Mouse (Mus musculus) forebrain, embryonic 11.5 days (tissue): ENCODE data around the gene Cass4. TPM values are rescaled to one million over a fixed set of nuclear protein-coding genes. Genes with fewer than 3 reads are reported as not detected.

Source experiments
- ATAC-seq: fragments of 200-750 bp; cut with Nextera tagmentation; replicated peaks from 2 replicates; pipeline ENCODE4 v1.8.0; 2017; ENCODE audit warnings: moderate TSS enrichment; ENCODE audit not compliant: low FRiP score
- DNase-seq: peaks from one replicate; pipeline ENCODE4 v3.0.0-alpha.2; 2017; ENCODE audit warnings: low spot score
- H3K27ac ChIP-seq: fragments of 300-500 bp; sonication (generic); 2 replicates; pipeline ENCODE4 v1.5.1; 2014; ENCODE audit warnings: low read depth, low read length
- H3K27me3 ChIP-seq: fragments of 300-500 bp; sonication (generic); 2 replicates; pipeline ENCODE4 v1.6.1; 2014; ENCODE audit warnings: mild to moderate bottlenecking, low read length, mixed read lengths; ENCODE audit not compliant: control insufficient read depth, insufficient read depth
- H3K36me3 ChIP-seq: fragments of 300-500 bp; sonication (generic); 2 replicates; pipeline ENCODE4 v1.6.1; 2014; ENCODE audit warnings: mild to moderate bottlenecking, low read length, moderate library complexity, mixed read lengths; ENCODE audit not compliant: control insufficient read depth, insufficient read depth
- H3K4me1 ChIP-seq: fragments of 300-500 bp; sonication (generic); replicated peaks from 2 replicates; pipeline ENCODE4 v1.6.1; 2014; ENCODE audit warnings: low read length, mixed read lengths; ENCODE audit not compliant: control insufficient read depth, insufficient read depth
- H3K4me2 ChIP-seq: fragments of 300-500 bp; sonication (generic); 2 replicates; pipeline ENCODE4 v1.6.1; 2014; ENCODE audit warnings: low read depth, mild to moderate bottlenecking, low read length, moderate library complexity, mixed read lengths; ENCODE audit not compliant: severe bottlenecking
- H3K4me3 ChIP-seq: fragments of 300-500 bp; sonication (generic); 2 replicates; pipeline ENCODE4 v1.5.1; 2014; ENCODE audit warnings: low read depth, low read length
- H3K9ac ChIP-seq: fragments of 300-500 bp; sonication (generic); 2 replicates; pipeline ENCODE4 v1.6.1; 2014; ENCODE audit warnings: low read length
- H3K9me3 ChIP-seq: fragments of 300-500 bp; sonication (generic); 2 replicates; pipeline ENCODE4 v1.6.1; 2016; ENCODE audit warnings: low read length, mixed read lengths; ENCODE audit not compliant: control insufficient read depth
- WGBS: fragments of 180-500 bp; shearing (Covaris S2); extraction: QIAGEN DNeasy Blood & Tissue Kit; methylation state at CpG from one replicate; pipeline ENCODE4 v1.1.7; 2014; 5-methylcytosine and 5-hydroxymethylcytosine counted together
- polyA plus RNA-seq: library from polyadenylated mRNA; unstranded; fragments of >200 nt; fragmentation: Nextera tagmentation; extraction: Ambion mirVana; gene quantifications from 2 replicates; pipeline ENCODE4 v1.2.1, GENCODE M21; 2014

The Cass4 gene
- polyA plus RNA-seq: 0.47 TPM in 1 of 2 replicates, not detected in the other

DNA sequence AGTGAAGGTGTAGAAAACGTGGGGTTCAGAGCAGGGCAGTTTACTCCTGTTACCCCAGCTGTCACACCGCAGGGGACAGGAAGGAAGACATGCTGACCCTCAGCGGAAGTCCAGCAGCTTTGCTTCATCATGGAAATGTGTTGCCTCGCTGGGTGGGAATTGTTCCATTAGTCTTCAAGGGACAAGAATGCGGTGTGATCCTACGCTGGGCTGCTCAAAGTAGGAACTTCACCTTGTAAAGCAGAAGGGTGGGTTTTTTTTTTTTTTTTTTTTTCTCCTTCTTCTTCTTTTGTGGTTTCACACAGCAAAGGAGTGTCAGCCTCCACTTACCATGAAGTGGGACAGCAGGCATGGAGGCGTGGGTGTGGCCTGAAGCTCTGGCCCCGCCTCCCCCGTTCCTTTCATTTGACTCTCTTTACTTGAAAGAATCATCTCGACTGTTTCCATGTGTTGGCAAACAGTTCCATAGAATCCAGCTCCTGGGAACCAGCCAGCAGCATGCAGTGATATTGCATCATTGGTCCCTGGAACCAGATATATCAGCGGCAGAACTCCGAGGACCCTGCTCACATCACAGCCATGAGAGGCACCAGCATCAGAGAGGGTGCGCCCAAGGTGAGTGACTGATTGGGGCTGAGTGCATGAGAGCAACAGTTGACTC, at the start of gene Cass4:
Gene Cass4 (plus strand): TSS at position 404 of the 661 bp plus-strand sequence.
- H3K36me3 ChIP-seq: no peaks in the 10 kb centered on the region
- no peak within 1 kb of the TSS for H3K9ac ChIP-seq
- no peak within 1 kb of the TSS for H3K4me2 ChIP-seq
- no peak within 1 kb of the TSS for H3K27ac ChIP-seq
- H3K4me1 ChIP-seq: no peaks in the 10 kb centered on the region
- DNase-seq: no peak
- ATAC-seq: no peak
- 45% methylated on average over 13 of the region's 13 CpGs for WGBS
- no peaks in the 10 kb centered on the region for H3K27me3 ChIP-seq
- H3K4me3 ChIP-seq: no peak within 1 kb of the TSS
- no peaks in the 10 kb centered on the region for H3K9me3 ChIP-seq

DNA sequence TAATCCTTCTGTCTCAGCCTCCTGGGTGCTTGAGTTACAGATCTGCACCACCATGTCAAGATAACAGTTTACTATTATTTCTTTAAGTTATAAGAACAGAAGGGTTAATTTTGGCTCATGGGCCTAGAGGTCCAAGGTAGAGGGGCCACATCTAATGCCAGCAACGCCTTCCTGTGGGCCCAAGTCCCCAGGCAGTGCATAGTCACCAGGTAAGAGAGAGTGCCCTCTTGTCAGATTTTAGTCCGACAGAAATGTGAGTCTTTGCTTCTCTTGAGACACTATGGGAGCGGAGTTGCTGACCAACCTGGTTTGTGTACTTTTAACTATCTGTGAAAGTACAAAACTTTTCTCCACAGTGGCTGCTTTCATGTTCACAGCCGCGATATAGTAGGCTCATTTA, 48.9 kb upstream of the Cass4 start:
- Histone ChIP-seq H3K9me3 (no peaks in the 10 kb centered on the region), H3K4me1 (peaks cover 10% of the 10 kb centered on the region; the same call in 1 of the 2 replicates), H3K36me3 (no peaks in the 10 kb centered on the region), H3K4me2 (peak overlapping the region; percentile 96; the same call in 1 of the 2 replicates), H3K27me3 (no peaks in the 10 kb centered on the region), H3K4me3 (peak overlapping the region; percentile 59), H3K9ac (0 out of 2 replicates have a peak overlapping the region, but pooled peaks have one; percentile 24), H3K27ac (peak overlapping the region; percentile 33; the same call in 1 of the 2 replicates)
- ATAC-seq (0 out of 2 replicates have a peak, but pooled peaks have one; percentile 2), DNase-seq (no peak)
- 35% methylated on average over 5 of the region's 5 CpGs for WGBS

DNA sequence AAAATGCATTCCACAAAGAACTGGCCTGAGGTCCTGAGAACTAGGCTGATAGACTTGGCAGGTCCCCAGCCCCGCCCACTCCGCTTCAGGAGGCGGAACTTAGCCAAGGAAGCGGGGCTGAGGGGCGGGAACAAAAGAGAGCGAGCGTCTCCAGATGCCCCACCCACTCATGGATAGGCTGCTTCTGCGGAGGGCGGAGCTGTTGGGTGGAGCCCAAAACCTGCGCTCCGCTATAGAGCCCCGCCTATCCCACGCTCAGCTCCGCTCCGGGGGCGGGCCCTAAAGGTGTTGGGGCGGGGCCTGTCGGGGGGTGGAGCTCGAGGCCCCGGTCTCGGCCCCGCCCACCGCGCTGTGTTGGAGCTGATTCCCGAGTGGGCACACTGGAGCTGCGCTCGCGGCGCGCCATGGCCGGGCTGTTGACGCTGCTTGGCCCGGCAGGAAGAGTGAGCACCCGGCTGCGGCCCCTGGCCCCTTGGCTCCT, 48.3 kb upstream of the Cass4 start, which contains the start of gene Fam210b:
Gene Fam210b (plus strand): TSS at position 308 of the 481 bp plus-strand sequence.
- Histone ChIP-seq H3K27me3 (no peaks in the 10 kb centered on the region), H3K4me2 (peak within 1 kb of the TSS; percentile 96), H3K9ac (peak within 1 kb of the TSS; percentile 66), H3K27ac (peak within 1 kb of the TSS; percentile 33; the same call in 1 of the 2 replicates), H3K9me3 (no peaks in the 10 kb centered on the region), H3K4me1 (peaks cover 10% of the 10 kb centered on the region; the same call in 1 of the 2 replicates), H3K36me3 (no peaks in the 10 kb centered on the region), H3K4me3 (peak within 1 kb of the TSS; percentile 59)
- WGBS: under 1% methylated on average over 35 of the region's 35 CpGs
- ATAC-seq (peak; percentile 94), DNase-seq (peak; percentile 98)

DNA sequence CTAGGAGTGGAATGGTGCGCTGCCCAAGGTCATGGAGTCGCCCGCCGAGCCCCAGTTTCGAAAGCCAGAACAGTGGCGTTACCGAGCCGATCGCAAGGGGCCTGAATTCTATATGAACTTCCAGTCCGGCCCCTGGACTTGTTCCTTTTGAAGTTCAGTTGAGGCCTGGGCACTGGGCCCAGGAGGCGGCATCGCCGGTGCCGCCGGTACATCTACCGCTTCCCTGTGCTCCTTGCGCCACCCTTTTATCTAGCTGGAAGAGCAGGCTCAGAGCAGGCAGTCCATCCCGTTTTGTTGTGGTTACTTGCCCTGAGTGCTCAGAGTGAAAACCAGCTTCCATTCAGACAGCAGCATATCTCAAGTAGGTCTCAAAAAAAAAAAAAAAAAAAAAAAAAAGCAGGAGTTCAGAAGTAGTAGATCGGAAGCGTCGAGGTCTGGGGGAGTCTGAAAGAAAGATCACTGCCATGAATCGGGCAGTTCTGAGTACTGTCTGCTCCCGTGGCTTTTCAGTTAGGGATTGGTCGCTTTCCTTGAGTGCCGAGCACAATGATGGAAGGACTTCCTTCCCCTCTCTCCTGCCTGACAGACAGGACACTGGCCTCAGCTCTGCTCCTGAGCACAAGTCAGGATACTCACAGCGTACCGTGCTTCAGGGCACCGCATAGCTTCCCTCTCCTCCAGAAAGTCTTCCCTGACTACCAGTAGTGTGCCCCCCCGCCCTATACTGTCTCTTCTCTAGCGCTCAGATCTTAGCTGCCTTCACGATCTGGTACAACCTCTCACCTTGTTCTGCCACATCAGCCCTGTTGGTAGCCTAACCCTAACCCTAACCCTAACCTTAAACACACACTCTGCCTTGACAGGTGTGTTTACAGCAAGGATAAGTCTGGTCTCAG, 47.3 kb upstream of the Cass4 start:
- DNase-seq (peak; percentile 70), ATAC-seq (0 out of 2 replicates have a peak, but pooled peaks have one; percentile 1)
- Histone ChIP-seq H3K4me1 (peaks cover 7% of the 10 kb centered on the region; the same call in 1 of the 2 replicates), H3K27me3 (no peaks in the 10 kb centered on the region), H3K4me2 (peak overlapping the region; percentile 96), H3K27ac (no peak overlapping the region), H3K36me3 (no peaks in the 10 kb centered on the region), H3K9ac (peak overlapping the region; percentile 66), H3K4me3 (peak overlapping the region; percentile 59), H3K9me3 (no peaks in the 10 kb centered on the region)
- WGBS: 12% methylated on average over 31 of the region's 31 CpGs

DNA sequence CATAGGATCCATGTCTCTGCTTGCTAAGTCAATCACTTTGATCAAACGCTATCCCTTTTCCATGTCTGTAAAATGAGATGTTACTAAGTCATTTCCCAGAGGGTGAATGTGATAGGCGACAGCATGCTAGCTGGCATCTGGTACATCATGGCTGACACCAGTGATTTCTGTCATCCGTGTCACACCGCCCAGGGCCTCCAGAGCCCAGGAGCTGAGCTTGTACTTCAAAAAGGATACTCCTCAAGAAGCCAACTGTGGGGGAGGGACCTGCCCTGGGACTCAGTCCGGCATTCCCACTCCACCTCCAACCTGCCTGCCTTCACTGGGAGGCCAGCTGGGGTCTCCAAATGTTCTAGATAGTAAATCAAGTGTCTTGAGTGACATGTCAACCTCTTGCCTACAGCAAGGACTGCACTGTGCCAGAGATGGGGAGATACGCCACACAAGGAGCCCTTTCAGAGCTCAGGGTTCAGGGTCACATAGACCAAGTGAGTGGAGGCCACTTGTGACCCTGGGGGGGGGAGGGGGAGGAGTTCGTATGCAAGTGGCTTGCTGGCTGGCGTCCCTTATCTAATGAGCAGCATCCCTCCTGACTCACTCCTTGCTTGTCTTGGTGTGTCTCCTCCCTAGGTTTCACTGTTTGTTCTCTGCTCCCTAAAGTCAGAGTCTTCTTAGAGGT, 46.5 kb upstream of the Cass4 start:
- Histone ChIP-seq H3K9ac (no peak overlapping the region), H3K9me3 (no peaks in the 10 kb centered on the region), H3K4me3 (peak overlapping the region; percentile 59), H3K36me3 (no peaks in the 10 kb centered on the region), H3K27me3 (no peaks in the 10 kb centered on the region), H3K4me1 (peaks cover 5% of the 10 kb centered on the region; the same call in 1 of the 2 replicates), H3K27ac (no peak overlapping the region), H3K4me2 (no peak overlapping the region)
- no peak for ATAC-seq
- 76% methylated on average over 8 of the region's 8 CpGs for WGBS
- DNase-seq: no peak

DNA sequence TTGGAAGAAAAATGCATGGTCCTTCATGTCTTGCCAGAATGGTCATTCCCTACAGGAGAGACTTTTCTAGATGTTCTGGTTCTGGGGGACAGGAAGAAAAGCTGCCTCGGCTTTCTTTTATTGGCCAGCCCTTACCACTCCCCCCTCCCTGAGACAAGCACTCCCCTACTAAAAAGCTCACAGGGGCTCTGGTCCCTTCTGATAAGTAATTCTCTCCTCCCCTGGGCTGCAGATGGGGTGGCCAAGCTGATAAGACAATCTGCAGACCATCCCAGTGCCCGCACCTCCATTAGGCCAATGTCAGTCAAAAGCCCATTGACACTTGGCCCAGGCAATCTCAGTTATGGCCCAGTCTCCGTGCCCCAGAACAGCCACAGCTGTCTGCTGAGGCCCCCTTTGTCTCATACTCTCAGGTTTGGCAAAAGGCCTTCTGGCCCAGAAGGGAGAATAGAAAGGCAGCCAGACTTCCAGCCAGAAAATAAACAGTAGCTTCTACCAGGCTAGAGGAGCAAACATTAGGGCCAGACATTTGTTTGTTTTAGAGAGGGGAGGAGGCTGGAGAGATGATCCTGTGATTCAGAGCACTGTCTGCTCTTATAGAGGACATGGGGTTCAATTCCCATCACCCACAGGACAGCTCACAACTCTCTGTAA, 45.2 kb upstream of the Cass4 start:
- Histone ChIP-seq H3K4me3 (no peak overlapping the region), H3K4me1 (peaks cover 5% of the 10 kb centered on the region; the same call in 1 of the 2 replicates), H3K27ac (no peak overlapping the region), H3K27me3 (no peaks in the 10 kb centered on the region), H3K4me2 (no peak overlapping the region), H3K9me3 (no peaks in the 10 kb centered on the region), H3K9ac (no peak overlapping the region), H3K36me3 (no peaks in the 10 kb centered on the region)
- ATAC-seq (no peak), DNase-seq (no peak)
- WGBS: 77% methylated on average over 3 of the region's 3 CpGs

DNA sequence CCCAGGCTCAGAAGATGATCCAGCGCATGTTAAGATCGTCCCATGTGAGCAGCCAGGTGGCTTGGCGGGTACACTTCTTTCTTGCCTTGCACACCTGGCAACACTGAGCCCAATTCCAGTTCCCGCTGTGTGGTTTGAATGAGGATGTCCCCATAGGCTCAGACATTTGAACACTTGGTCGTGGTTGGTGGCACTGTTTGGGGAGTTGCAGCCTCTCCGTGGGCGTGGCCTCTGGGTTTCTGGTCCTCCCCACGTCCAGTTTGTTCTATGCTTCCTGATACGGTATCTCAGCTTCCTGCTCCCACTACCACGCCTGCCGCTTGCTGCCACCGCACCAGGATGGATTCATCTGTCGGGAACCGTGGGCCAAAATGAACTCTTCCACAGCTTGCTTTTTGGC, 43.8 kb upstream of the Cass4 start:
- ATAC-seq (no peak), DNase-seq (no peak)
- Histone ChIP-seq H3K4me3 (no peak overlapping the region), H3K9ac (no peak overlapping the region), H3K4me2 (no peak overlapping the region), H3K27me3 (no peaks in the 10 kb centered on the region), H3K27ac (no peak overlapping the region), H3K4me1 (peaks cover 5% of the 10 kb centered on the region; the same call in 1 of the 2 replicates), H3K9me3 (no peaks in the 10 kb centered on the region), H3K36me3 (no peaks in the 10 kb centered on the region; the same call in 1 of the 2 replicates)
- 79% methylated on average over 14 of the region's 14 CpGs for WGBS
